Mouse (Mus musculus): ENCODE measurements around the gene Btbd3. TPM values are rescaled to one million over a fixed set of nuclear protein-coding genes. Genes with fewer than 3 reads are reported as not detected.

The Btbd3 gene
- polyA plus RNA-seq, 1 experiment from 2014 or later: 8.1 TPM

GRCm38 (mm10) chr2:138280225-138280711 is 23.9 kb downstream of the Btbd3 start:
- ATAC-seq (ENCODE audit: insufficient number of reproducible peaks, low FRiP score): no peak
- H3K27me3 ChIP-seq (replicated peaks): no peaks in the 10 kb centered on the region
- H3K36me3 ChIP-seq: peaks cover 24% of the 10 kb centered on the region
- WGBS: 64% methylated on average over 17 of the region's 17 CpGs
- H3K27ac ChIP-seq (ENCODE audit: poor library complexity, severe bottlenecking): 0 out of 2 replicates have a peak overlapping the region, but pooled peaks have one; percentile 73
- H3K9me3 ChIP-seq (replicated peaks): no peaks in the 10 kb centered on the region
- peaks cover 43% of the 10 kb centered on the region for H3K4me1 ChIP-seq (replicated peaks)
- H3K4me2 ChIP-seq: peak overlapping the region; percentile 74
- H3K9ac ChIP-seq: peak overlapping the region; percentile 54; the same call in 1 of the 2 replicates
- H3K4me3 ChIP-seq: peak overlapping the region; percentile 38

GRCm38 (mm10) chr2:138281550-138282201 is 25.3 kb downstream of the Btbd3 start:
- H3K4me3 ChIP-seq: no peak overlapping the region
- H3K9ac ChIP-seq: no peak overlapping the region
- no peak overlapping the region for H3K4me2 ChIP-seq
- H3K36me3 ChIP-seq: peaks cover 32% of the 10 kb centered on the region
- WGBS: 88% methylated on average over 10 of the region's 10 CpGs
- peaks cover 34% of the 10 kb centered on the region for H3K4me1 ChIP-seq (replicated peaks)
- H3K27me3 ChIP-seq (replicated peaks): no peaks in the 10 kb centered on the region
- H3K9me3 ChIP-seq (replicated peaks): 0 out of 2 replicates have a peak, but pooled peaks cover 3% of the 10 kb centered on the region
- no peak for ATAC-seq (ENCODE audit: insufficient number of reproducible peaks, low FRiP score)
- H3K27ac ChIP-seq (ENCODE audit: poor library complexity, severe bottlenecking): no peak overlapping the region

- WGBS: 88% methylated on average over 12 of the region's 12 CpGs
- H3K27me3 ChIP-seq (replicated peaks): no peaks in the 10 kb centered on the region
- peaks cover 20% of the 10 kb centered on the region for H3K4me1 ChIP-seq (replicated peaks)
- no peak overlapping the region for H3K9ac ChIP-seq
- H3K4me3 ChIP-seq: no peak overlapping the region
- no peak overlapping the region for H3K27ac ChIP-seq (ENCODE audit: poor library complexity, severe bottlenecking)
- peaks cover 35% of the 10 kb centered on the region for H3K36me3 ChIP-seq
- no peak overlapping the region for H3K4me2 ChIP-seq
- no peak for ATAC-seq (ENCODE audit: insufficient number of reproducible peaks, low FRiP score)
- H3K9me3 ChIP-seq (replicated peaks): 0 out of 2 replicates have a peak, but pooled peaks cover 3% of the 10 kb centered on the region
These were observed 27.0 kb downstream of the Btbd3 start for GRCm38 (mm10) chr2:138283372-138283771.

- Histone ChIP-seq H3K4me1 (replicated peaks) (peaks cover 17% of the 10 kb centered on the region), H3K4me3 (no peak overlapping the region), H3K27me3 (replicated peaks) (no peaks in the 10 kb centered on the region), H3K27ac (ENCODE audit: poor library complexity, severe bottlenecking) (no peak overlapping the region), H3K36me3 (peaks cover 38% of the 10 kb centered on the region), H3K9ac (no peak overlapping the region), H3K4me2 (no peak overlapping the region), H3K9me3 (replicated peaks) (0 out of 2 replicates have a peak, but pooled peaks cover 3% of the 10 kb centered on the region)
- ATAC-seq (ENCODE audit: insufficient number of reproducible peaks, low FRiP score): no peak
- WGBS: 91% methylated on average over 15 of the region's 15 CpGs
These were observed 27.5 kb downstream of the Btbd3 start for GRCm38 (mm10) chr2:138283856-138284255.

- no peak for ATAC-seq (ENCODE audit: insufficient number of reproducible peaks, low FRiP score)
- H3K36me3 ChIP-seq: peaks cover 38% of the 10 kb centered on the region
- WGBS: 86% methylated on average over 4 of the region's 4 CpGs
These were observed 29.4 kb downstream of the Btbd3 start for GRCm38 (mm10) chr2:138285811-138286210.

GRCm38 (mm10) chr2:138290154-138290553 is 33.8 kb downstream of the Btbd3 start:
- no peak for ATAC-seq (ENCODE audit: insufficient number of reproducible peaks, low FRiP score)
- H3K27me3 ChIP-seq (replicated peaks): no peaks in the 10 kb centered on the region
- H3K36me3 ChIP-seq: peaks cover 15% of the 10 kb centered on the region
- 0 out of 2 replicates have a peak, but pooled peaks cover 3% of the 10 kb centered on the region for H3K9me3 ChIP-seq (replicated peaks)
- H3K4me2 ChIP-seq: no peak overlapping the region
- no peak overlapping the region for H3K9ac ChIP-seq
- no peak overlapping the region for H3K27ac ChIP-seq (ENCODE audit: poor library complexity, severe bottlenecking)
- no peaks in the 10 kb centered on the region for H3K4me1 ChIP-seq (replicated peaks)
- H3K4me3 ChIP-seq: no peak overlapping the region
- WGBS: 89% methylated on average over 2 of the region's 2 CpGs

More at GRCm38 (mm10) chr2:138285811-138286210, 29.4 kb downstream of the Btbd3 start:
- Histone ChIP-seq H3K27me3 (replicated peaks) (no peaks in the 10 kb centered on the region), H3K27ac (ENCODE audit: poor library complexity, severe bottlenecking) (no peak overlapping the region), H3K4me3 (no peak overlapping the region), H3K4me1 (replicated peaks) (no peaks in the 10 kb centered on the region), H3K9me3 (replicated peaks) (0 out of 2 replicates have a peak, but pooled peaks cover 3% of the 10 kb centered on the region), H3K9ac (no peak overlapping the region), H3K4me2 (no peak overlapping the region)

- H3K27ac ChIP-seq (ENCODE audit: poor library complexity, severe bottlenecking): no peak overlapping the region
- H3K4me1 ChIP-seq (replicated peaks): no peaks in the 10 kb centered on the region
- H3K36me3 ChIP-seq: no peaks in the 10 kb centered on the region
- no peaks in the 10 kb centered on the region for H3K9me3 ChIP-seq (replicated peaks)
- H3K9ac ChIP-seq: no peak overlapping the region
- ATAC-seq (ENCODE audit: insufficient number of reproducible peaks, low FRiP score): no peak
- 79% methylated on average over 3 of the region's 3 CpGs for WGBS
- no peaks in the 10 kb centered on the region for H3K27me3 ChIP-seq (replicated peaks)
- H3K4me2 ChIP-seq: no peak overlapping the region
- no peak overlapping the region for H3K4me3 ChIP-seq
These were observed 37.9 kb downstream of the Btbd3 start for GRCm38 (mm10) chr2:138294286-138294685.

GRCm38 (mm10) chr2:138306236-138306635 is 49.9 kb downstream of the Btbd3 start:
- Histone ChIP-seq H3K9me3 (replicated peaks) (no peaks in the 10 kb centered on the region), H3K4me3 (no peak overlapping the region), H3K27ac (ENCODE audit: poor library complexity, severe bottlenecking) (no peak overlapping the region), H3K9ac (no peak overlapping the region), H3K4me2 (no peak overlapping the region), H3K4me1 (replicated peaks) (no peaks in the 10 kb centered on the region), H3K27me3 (replicated peaks) (no peaks in the 10 kb centered on the region), H3K36me3 (no peaks in the 10 kb centered on the region)
- no peak for ATAC-seq (ENCODE audit: insufficient number of reproducible peaks, low FRiP score)
- WGBS: 79% methylated on average over 2 of the region's 2 CpGs

- Histone ChIP-seq H3K27ac (ENCODE audit: poor library complexity, severe bottlenecking) (no peak overlapping the region), H3K27me3 (replicated peaks) (no peaks in the 10 kb centered on the region), H3K36me3 (no peaks in the 10 kb centered on the region), H3K9ac (no peak overlapping the region), H3K4me1 (replicated peaks) (no peaks in the 10 kb centered on the region), H3K4me2 (no peak overlapping the region), H3K4me3 (no peak overlapping the region), H3K9me3 (replicated peaks) (no peaks in the 10 kb centered on the region)
- 39% methylated on average over 7 of the region's 7 CpGs for WGBS
- ATAC-seq (ENCODE audit: insufficient number of reproducible peaks, low FRiP score): no peak
These were observed 59.3 kb downstream of the Btbd3 start for GRCm38 (mm10) chr2:138315644-138316043.

GRCm38 (mm10) chr2:138320408-138320807 is 64.0 kb downstream of the Btbd3 start:
- no peak for ATAC-seq (ENCODE audit: insufficient number of reproducible peaks, low FRiP score)
- no peaks in the 10 kb centered on the region for H3K36me3 ChIP-seq
- no peaks in the 10 kb centered on the region for H3K27me3 ChIP-seq (replicated peaks)
- no peak overlapping the region for H3K27ac ChIP-seq (ENCODE audit: poor library complexity, severe bottlenecking)
- no peaks in the 10 kb centered on the region for H3K4me1 ChIP-seq (replicated peaks)
- no peak overlapping the region for H3K4me2 ChIP-seq
- no peaks in the 10 kb centered on the region for H3K9me3 ChIP-seq (replicated peaks)
- H3K9ac ChIP-seq: no peak overlapping the region
- H3K4me3 ChIP-seq: no peak overlapping the region

- H3K36me3 ChIP-seq: no peaks in the 10 kb centered on the region
- H3K4me2 ChIP-seq: no peak overlapping the region
- no peaks in the 10 kb centered on the region for H3K4me1 ChIP-seq (replicated peaks)
- no peaks in the 10 kb centered on the region for H3K27me3 ChIP-seq (replicated peaks)
- ATAC-seq (ENCODE audit: insufficient number of reproducible peaks, low FRiP score): no peak
- H3K9me3 ChIP-seq (replicated peaks): no peaks in the 10 kb centered on the region
- no peak overlapping the region for H3K27ac ChIP-seq (ENCODE audit: poor library complexity, severe bottlenecking)
- 78% methylated on average over 4 of the region's 4 CpGs for WGBS
- H3K4me3 ChIP-seq: no peak overlapping the region
- H3K9ac ChIP-seq: no peak overlapping the region
These were observed 64.7 kb downstream of the Btbd3 start for GRCm38 (mm10) chr2:138321041-138321481.
